Mouse (Mus musculus): Measurements from ENCODE around the gene F2r.

The F2r gene

DNA sequence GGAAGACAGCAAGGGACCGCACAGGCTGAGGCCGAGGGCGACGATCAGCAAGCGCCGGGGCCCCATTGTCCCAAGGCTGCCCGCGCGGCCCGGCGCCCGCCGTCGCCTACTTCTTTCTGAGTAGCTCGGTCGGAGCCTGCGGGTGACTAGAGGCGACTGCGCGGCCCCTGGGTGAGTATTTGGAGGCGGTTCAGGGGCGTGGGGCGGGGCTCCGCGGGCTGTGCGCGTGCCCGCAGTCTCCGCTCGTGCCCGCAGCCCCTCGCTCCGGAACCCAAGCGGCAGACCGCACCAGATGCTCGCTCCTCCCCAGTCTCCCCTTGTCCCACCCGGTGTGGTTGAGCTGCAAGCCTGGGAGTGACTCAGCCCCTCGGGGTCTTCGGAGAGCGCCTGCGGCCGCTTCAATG, at the start of gene F2r:
Gene F2r, minus strand, starts transcription at position 179 of the 404 bp plus-strand sequence.
- peak; percentile 78 to 84 for DNase-seq (ENCODE audit: low spot score in 2 of 2)

DNA sequence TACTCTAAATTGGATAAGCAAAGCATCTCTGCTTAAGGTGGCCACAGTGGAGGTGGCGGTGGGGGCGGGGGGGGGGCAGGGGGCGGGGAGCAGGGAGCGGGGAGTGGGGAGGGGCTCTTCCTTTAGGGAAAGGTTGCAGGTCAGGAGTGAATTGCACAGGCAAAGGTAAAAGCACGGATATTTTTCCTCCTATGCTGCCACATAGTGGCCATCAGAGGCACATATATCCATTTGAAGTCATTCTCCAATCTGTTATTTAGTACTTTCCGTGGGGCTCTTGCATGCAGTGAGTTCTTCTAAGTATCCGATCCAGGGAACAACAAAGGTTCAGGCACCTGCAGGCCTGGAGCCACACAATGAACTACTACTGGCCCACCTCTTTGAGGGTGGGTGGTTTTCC, 49.0 kb upstream of the F2r start:
- no peak for DNase-seq (ENCODE audit: low spot score in 2 of 2)

DNA sequence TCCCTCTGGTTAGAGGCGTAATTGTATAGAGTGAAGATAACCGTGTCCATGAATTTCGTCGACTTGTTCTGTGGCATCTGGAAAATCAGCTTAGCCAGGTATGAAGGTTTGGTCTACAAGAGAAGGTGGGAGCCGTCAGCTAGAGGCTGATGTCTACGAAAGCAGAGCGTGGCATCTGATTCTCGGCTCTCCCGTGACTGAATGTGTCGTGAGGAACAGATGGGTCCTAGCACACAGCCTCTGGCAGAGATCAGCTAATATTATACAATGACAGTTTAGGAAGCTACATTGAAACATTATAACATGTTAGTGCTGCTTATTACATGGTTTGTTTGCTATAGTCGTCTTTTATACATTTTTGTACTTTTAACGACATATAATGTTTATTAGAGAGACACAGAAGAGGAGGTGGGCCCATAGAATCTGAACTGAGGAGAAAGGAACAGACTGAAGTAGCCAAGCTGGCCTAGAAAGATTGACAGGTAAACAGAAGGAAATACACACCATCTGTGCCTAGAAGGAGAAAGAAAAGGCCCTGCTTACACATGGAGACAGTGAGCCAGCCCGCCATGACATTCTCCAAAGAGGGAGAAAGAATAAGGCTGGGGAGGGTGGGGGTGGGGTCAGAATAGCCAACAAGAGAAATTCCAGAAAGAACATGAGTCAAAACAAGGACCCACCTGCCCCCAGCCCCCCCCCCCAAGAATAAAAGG, 47.5 kb upstream of the F2r start:
- no peak for DNase-seq (ENCODE audit: low spot score in 2 of 2)

DNA sequence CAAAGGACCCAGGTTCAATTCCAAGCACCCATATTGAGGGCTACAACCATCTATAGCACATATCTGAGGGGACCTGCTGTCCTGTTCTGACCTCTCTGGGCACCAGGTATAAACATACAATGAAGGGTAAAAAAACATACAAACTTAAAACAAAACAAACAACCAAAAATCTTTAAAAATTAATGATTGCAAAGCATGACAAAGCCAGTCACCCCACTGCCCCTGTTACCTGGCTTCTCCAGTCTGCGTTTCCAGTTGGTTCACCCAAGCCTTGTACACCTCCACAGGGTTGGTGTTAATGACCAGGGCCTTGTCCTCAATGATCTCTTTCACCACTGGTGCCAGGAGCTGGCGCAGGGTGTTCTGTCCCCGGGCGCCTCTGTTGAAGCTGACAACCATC, 45.5 kb upstream of the F2r start:
- DNase-seq (ENCODE audit: low spot score in 2 of 2): no peak

DNA sequence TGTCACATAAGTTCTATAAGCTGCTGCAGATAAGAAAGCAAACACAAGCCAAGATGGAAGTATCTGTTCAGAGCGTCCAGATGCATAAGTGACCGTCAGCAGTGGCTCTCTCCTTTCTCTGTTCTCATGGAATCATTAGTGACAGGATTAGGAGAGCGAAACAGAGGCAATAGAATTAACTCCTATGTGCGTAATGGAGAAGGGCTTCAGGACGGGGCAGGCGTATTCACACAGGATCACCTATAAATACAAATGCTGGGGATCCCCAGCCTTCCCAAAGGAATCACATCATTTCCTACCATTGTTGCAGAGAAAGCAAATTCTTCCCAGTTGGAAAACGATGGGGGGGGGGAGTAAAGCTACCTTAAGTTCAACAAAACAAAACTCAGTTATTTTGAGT, 41.1 kb upstream of the F2r start:
- no peak for DNase-seq (ENCODE audit: low spot score in 2 of 2)

DNA sequence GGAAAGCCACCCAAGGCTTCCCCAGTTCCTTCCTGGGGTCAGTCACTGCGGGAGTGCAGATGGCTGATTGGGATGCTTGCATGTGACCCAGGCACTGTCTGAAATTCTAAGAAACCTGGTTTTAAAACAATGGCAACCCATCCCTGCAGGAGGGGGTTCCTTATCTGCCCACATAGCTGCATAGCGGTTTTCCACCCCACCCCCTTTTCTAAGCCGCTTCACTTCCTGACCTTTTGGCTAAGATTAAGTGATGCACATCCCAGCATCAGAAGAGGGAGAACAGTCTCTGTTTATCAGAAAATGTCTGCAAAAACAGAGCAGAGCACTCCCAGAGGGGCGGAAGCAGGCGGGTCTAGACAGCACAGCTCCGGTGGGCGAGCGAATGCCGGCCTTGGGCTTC, 38.9 kb upstream of the F2r start:
- DNase-seq (ENCODE audit: low spot score in 2 of 2): no peak

DNA sequence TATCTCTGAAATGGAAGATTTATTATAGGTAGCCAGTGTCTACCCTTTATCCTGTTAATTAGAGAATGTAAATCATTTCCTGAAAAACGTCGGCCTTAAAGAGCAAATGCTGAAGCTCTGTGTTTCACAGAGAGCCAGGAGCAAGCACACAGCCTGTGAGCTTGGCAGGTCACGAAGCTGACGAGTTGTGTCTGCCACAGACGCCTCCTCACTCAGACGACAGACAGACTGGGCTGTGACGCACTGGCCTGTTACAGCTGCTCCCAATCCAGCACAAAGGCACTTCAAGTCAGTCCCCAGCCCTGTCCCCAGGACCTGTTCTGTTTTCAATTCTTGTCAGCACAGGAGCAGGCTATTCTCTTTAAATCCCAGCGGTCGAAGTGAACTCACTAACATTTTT, 37.0 kb upstream of the F2r start:
- no peak for DNase-seq (ENCODE audit: low spot score in 2 of 2)

DNA sequence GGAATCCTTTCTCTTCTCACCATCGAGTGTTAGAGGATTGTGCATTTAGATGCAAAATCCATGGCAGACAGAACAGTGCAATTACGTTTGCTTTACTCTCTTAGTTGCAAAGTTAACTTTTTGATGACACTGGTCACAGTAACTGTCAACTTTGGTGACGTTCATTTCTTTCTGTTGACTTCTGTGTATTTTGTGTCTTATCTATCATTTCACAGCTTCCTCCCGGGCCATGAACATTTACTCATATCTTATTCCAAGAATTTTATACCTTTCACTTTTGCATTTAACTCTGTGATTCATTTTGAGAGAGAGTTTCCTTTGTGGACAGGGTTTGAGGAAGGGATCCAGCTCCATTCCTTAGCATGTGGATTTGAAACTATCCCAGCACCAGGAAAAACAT, 35.4 kb upstream of the F2r start:
- DNase-seq (ENCODE audit: low spot score in 2 of 2): no peak

DNA sequence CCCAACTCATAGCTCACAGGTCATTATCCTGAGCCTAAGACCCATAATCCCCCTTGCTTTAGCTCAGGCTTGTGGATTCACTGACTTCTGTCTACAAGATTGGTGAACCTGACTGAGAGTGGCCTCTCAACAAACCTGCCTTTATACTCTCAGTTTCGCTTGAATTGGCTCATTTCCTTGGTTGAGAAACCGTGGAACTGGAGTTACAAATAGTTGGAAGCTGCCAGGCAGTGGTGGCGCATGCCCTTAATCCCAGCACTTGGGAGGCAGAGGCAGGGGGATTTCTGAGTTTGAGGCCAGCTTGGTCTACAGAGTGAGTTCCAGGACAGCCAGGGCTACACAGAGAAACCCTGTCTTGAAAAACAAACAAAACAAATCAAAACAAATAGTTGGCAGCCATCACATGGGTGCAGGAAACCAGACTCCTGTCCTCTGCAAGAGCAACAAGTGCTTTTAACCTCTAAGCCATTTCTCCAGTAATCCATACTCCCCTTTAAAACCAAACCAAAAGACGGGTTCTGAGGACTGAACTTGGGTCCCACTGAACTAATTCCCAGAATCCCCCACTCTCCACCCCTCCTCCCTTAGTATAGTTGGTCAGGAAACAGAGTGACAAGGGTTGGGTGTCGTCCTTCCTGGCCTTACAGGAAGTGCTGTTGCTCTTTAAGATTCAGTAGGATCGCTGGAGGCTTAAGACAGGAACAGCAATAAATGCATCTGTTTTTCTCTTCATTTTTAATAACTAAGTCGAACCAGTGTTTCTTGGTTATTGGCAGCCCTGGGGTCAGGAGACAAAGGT, 33.8 kb upstream of the F2r start:
- DNase-seq (ENCODE audit: low spot score in 2 of 2): no peak

DNA sequence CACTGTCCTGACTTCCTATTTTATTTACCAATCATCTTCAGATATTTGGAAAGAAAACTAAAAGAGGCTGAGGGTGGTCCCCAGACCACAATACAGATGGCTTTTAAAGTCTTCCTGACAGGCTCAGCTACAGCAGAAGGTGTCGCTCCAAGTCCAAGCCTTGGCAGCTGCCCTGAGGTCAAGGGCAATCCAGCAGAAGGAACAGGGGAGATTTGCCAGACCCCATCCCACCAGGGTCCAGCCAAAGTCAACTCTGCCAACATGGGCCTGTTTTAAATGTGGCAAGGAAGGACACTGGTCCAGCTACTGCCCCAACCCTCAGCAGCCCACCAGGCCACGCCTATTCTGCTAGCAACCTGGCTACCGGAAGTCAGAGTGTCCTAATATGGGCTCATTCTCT, 31.7 kb upstream of the F2r start:
- DNase-seq (ENCODE audit: low spot score in 2 of 2): no peak

DNA sequence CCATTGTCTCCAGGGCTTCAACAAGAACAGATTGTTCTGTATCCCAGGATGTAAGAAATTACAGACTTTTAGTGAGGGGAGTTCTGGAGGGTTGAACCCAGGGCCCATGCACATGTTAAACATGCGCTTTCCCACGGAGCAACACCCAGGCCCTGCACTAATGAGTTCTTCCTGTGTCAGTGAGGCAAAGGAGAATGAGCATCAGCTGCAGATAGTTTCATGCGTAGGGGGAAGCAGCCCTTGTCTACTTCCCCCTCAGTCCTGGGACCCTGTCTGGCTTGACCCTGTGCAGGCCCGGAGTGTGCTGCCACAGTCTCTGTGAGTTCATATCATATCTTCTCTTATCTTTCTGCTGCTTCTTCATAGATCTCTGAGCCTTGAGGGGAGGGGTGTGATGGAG, 29.0 kb upstream of the F2r start:
- no peak for DNase-seq (ENCODE audit: low spot score in 2 of 2)

DNA sequence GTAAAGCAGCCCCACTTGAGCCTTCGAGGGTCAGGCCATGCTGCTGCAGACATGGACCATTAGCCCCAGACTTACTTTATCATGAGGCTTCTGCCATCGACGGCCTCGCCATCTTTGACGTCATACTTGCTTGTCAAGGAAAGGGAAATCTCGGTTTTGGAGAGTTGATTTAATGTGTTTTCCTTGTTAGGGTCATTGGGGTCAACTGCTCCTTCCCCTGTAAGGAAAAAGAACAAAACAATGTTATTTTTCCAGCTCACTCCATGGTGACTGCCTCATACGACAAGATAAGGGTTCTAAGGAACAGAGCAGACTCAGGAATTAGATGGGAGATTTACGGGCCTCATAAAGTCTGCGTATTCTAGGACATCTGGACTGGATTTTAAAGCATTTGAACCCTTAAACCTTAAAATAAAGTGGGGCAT, 28.4 kb upstream of the F2r start:
- DNase-seq (ENCODE audit: low spot score in 2 of 2): no peak

DNA sequence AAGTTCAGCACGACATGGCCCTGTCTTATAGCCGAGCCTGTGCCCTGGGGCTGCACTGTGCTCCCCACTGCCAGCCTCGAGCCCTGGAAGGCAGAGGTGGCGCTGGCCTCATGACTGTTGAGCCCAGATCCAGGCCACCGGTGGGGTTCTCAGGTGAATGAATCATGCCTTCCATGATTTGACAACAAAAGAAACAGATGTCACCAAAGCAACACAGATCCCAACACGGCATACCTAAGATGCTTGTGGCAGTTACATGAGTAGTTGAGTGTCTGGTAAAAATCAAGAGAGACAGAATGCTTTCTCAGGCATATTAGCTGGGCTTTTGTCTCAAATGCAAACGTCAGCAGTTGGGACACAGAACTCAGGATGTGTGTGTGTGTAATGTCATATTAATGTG, 25.5 kb upstream of the F2r start:
- no peak for DNase-seq (ENCODE audit: low spot score in 2 of 2)

DNA sequence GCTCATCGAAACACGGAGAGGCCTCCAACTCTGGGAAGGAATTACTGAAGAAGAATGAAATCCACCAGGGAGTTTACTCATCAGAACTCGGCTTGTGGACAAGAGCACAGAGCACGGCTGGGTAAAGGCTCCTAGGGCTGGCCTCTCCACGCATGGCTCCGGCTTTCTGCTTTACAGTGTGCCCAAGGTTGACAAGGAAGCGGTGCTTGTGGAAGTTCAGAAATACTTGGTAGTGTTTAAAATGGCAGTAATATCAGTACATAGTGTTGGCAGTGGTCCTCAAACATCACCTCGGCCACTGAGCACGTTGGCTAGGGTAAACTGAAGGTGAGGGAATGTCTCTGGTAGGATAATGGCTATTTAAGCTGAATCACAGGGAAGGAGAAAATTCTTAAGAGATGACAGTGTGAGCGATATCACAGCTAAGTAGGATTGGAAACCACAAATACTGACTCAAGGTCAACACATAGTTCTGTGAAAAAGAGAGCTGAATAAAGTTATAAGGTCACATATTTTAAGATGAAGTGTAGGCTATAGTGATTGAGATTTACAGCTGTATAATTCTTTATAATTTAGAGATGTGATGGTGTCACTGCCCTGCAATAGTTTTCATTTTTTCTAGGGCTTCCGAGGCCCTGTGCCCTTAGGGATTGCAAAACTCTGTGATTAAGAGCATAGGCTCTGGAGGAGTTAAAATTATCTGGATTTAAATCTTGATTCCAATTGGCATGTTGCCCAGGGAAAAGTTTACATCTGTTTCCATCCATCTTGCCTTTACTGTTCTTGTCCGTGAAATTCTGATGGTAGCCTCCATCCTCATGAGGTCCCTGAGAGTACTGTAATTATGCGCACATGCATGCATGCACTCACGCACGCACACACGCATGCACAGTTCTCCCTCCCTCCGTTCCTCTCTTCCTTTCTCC, 23.0 kb upstream of the F2r start:
- DNase-seq (ENCODE audit: low spot score in 2 of 2): no peak

DNA sequence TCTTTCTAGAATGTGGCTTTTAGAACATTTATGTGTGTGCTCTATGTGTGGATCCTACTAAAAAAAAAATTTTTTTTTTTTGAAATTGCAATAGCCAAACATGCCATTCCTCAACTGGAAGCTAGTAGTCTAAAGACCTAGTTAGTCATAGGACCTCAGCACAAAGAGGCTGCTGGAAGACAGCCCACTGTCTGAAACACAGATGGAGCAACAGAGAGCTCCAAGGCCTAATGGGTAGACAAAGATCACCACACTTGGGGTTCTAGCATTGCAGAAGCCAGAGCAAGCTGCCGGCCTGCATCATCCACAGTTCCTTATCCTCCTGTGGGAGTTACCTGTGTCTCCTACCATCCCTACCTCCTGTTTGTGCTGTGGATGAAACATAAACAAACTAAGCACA, 22.1 kb upstream of the F2r start:
- no peak for DNase-seq (ENCODE audit: low spot score in 2 of 2)

DNA sequence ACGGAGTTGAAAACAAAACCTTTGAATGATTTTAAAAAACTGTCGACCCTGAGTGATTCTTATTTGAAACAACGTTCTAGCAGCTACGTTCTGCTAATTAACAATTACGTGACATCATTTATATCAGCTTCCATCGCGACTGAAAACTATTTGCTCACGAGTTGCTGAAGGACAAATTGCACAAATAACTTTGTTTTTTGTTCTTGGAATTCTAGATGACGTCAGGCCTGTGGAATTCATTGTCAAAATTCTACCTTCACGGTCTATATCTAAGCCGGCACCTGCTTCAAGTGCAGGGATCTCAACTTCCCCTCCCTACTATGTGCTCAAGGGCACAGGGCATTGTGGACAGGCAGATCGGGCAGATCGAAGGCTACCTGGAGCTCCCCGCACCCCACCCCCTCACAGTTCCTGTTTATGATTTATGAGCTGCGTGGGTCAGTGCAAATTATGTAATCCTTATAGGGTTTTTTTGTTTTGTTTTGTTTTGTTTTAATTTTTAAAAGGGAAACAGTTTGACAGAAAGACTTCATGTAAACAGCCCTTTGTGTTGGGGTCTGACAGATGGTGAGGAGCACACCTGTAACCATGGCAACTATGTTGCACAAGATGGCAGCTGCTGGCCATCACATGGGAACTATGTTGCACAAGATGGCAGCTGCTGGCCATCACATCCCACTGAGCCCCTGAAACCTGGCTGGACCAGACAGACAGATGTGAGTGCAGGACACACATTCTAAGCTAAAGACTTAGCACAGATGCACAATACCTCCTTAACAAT, 21.2 kb upstream of the F2r start:
- no peak for DNase-seq (ENCODE audit: low spot score in 2 of 2)

DNA sequence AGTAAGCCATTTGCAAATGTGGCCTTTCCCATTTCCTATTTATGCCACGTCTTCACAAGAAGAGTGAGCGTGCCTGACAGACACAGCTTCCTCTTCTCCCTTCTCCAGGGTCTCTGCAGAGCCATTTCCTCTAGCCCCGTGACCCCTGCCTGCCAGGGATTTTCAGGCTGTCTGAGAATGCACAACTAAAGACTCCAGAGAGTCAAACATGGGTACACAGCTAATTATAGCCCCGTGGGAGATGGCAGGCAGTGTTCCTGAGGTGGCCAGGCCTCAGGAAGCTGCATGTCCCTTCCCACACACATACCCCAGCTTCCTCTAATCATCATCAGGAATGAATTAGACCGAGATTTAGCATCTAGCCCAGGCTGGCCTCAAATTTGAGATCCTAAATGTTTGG, 20.6 kb upstream of the F2r start:
- DNase-seq (ENCODE audit: low spot score in 2 of 2): no peak

DNA sequence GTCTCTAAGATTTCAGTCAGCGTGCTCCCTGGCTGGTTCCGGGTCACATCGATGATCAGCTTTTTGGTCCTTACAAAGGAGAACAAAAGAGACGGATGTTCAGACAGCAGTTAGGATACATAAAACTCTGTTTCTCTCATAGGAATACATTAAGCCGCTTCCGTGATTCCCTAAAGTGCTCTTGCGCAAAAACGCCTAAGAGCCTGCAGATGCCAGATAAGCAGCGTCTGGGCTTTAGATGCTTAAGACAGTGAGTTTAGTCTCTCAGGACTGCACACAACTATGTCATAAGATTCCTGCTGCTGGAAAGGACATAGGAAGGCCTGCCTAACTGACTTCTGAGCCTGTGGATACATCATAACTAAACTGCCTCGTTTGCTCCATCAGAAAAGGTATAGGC, 19.4 kb upstream of the F2r start:
- DNase-seq (ENCODE audit: low spot score in 2 of 2): no peak

DNA sequence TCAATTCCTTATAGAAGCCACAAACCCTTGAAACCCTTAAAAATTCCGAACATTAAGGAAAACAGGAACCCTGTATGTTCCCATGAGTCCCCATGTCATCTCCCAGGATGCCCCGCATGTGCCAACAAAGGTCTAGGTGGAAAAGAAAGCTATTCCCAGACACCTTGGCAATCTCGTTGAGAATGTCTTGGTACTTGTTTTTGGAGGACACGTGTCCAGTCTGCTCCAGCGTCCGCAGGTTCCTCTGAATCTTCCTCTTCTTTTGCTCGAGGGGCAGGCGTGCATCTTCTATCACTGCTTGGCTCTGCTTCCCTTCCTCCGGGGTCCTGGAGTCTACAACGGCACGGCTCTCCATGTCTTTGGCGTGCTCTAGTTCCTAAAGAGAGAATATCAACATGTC, 17.0 kb upstream of the F2r start:
- no peak for DNase-seq (ENCODE audit: low spot score in 2 of 2)

DNA sequence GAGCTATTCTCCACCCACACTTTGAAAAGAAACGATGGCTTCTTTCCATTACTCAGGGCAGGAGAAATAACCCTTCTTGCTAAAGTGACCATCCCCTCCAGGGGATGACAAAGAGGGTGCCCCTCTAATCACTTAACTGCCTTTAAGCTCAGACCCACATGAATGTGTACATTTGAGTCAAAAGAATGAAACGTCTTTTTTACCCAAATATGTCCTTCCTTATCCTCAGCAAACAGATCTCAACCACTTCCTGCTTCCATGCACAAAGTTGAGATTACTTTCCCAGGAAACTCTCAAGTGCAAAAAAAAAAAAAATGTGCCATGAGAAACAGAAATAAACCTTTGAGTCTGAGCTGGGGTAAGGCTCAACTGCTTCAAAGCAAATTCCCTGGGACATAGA, 16.2 kb upstream of the F2r start:
- DNase-seq (ENCODE audit: low spot score in 2 of 2): no peak

DNA sequence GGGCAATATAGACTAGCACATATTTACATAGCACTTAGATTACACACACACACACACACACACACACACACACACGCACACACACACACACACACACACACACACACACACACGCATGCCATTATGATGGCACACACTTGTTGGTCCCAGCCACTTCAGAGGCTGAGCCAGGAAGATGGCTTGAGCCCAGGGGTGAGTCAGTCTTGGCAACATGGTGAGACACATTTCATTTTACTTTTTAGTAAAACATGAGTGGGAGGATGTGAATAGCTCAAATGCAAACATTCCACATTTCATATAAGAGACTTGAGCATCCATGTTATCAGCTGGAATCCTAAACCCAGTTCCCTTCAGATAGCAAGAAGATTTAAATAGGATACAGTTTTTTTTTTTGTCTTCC, 15.1 kb upstream of the F2r start:
- no peak for DNase-seq (ENCODE audit: low spot score in 2 of 2)

DNA sequence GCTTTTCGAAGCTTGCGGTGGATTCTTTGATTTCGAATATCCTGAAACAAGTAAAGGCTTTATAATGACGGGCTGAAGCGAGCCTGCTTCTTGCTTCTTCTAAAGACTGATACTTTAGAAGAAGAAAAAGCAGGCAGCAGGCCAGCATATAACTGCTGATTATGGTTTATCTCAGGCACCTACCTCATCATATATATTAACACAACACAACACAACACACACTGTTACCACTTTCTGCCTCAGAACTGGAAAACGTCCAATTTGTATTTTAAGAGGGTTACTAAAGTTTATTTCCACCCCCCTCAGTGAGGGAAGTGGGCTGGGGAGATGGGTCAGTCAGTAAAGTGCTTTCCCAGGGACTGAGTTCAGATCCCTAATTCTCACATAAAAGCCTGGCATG, 13.9 kb upstream of the F2r start:
- DNase-seq (ENCODE audit: low spot score in 2 of 2): no peak

All from thymus, postnatal 10 days (tissue).